Comparison of ENCODE assay signal across 16 mouse cellular contexts in genomic region chr6:113860023-113860734, GRCm38 (mm10).
A peak's percentile ranks its signal among the peaks of the same experiment; 100 is the strongest.
DNase-seq lines count a peak whose midpoint lies in the region; ATAC-seq and TF ChIP-seq lines count a peak whose summit lies in the region.
"Had no signal": no experiment of that assay in that cellular context is flagged by ENCODE, and none has a peak within 500 bp of the region (broad histone marks: within the 10 kb centered on the region; RNA-seq: fewer than 3 reads in every experiment).

No protein-coding gene starts in this region.

- H3K36me3 ChIP-seq in midbrain, embryonic 10.5 days, result no peaks in the 10 kb centered on the region
- H3K36me3 ChIP-seq in midbrain, postnatal 0 days (ENCODE audit: insufficient read depth, low read length), result no peaks in the 10 kb centered on the region
- no peaks in the 10 kb centered on the region for H3K36me3 ChIP-seq in forebrain, embryonic 12.5 days (replicated peaks)
- H3K36me3 ChIP-seq in hindbrain, embryonic 11.5 days (ENCODE audit: control insufficient read depth, insufficient read depth, low read length), result no peaks in the 10 kb centered on the region
- H3K36me3 ChIP-seq in midbrain, embryonic 16.5 days (ENCODE audit: control insufficient read depth, insufficient read depth, low read length), result no peaks in the 10 kb centered on the region
- H3K36me3 ChIP-seq: embryonic facial prominence, embryonic 12.5 days; limb, embryonic 12.5 days; liver, embryonic 15.5 days; neural tube, embryonic 12.5 days had no signal

- H3K4me2 ChIP-seq in midbrain, postnatal 0 days (ENCODE audit: low read depth, low read length, poor library complexity, severe bottlenecking), result no peak overlapping the region
- no peak overlapping the region for H3K4me2 ChIP-seq in forebrain, embryonic 12.5 days
- no peak overlapping the region for H3K4me2 ChIP-seq in hindbrain, embryonic 11.5 days (replicated peaks; ENCODE audit: low read depth, low read length)
- no peak overlapping the region for H3K4me2 ChIP-seq in midbrain, embryonic 16.5 days (ENCODE audit: low read length)
- H3K4me2 ChIP-seq: embryonic facial prominence, embryonic 12.5 days; limb, embryonic 12.5 days; liver, embryonic 15.5 days; neural tube, embryonic 12.5 days had no signal

- no peak overlapping the region for H3K4me3 ChIP-seq in midbrain, embryonic 10.5 days
- no peak overlapping the region for H3K4me3 ChIP-seq in midbrain, postnatal 0 days (ENCODE audit: low read depth, low read length)
- H3K4me3 ChIP-seq in forebrain, embryonic 12.5 days (replicated peaks), result no peak overlapping the region
- no peak overlapping the region for H3K4me3 ChIP-seq in hindbrain, embryonic 11.5 days (ENCODE audit: low read depth, low read length)
- no peak overlapping the region for H3K4me3 ChIP-seq in midbrain, embryonic 16.5 days (ENCODE audit: low read depth, low read length)
- H3K4me3 ChIP-seq: embryonic facial prominence, embryonic 12.5 days; limb, embryonic 12.5 days; liver, embryonic 15.5 days; neural tube, embryonic 12.5 days had no signal

- H3K27me3 ChIP-seq in midbrain, embryonic 10.5 days (ENCODE audit: low read depth, poor library complexity, severe bottlenecking), result no peaks in the 10 kb centered on the region
- H3K27me3 ChIP-seq in midbrain, postnatal 0 days (ENCODE audit: insufficient read depth, low read length), result no peaks in the 10 kb centered on the region
- no peaks in the 10 kb centered on the region for H3K27me3 ChIP-seq in forebrain, embryonic 12.5 days
- no peaks in the 10 kb centered on the region for H3K27me3 ChIP-seq in hindbrain, embryonic 11.5 days (ENCODE audit: control insufficient read depth, insufficient read depth, low read length)
- H3K27me3 ChIP-seq in midbrain, embryonic 16.5 days (ENCODE audit: control insufficient read depth, insufficient read depth, low read depth, low read length), result no peaks in the 10 kb centered on the region
- H3K27me3 ChIP-seq: embryonic facial prominence, embryonic 12.5 days; limb, embryonic 12.5 days; liver, embryonic 15.5 days; neural tube, embryonic 12.5 days had no signal

- no peak for ATAC-seq in midbrain, postnatal 0 days (ENCODE audit: low FRiP score)
- no peak for ATAC-seq in forebrain, embryonic 12.5 days (ENCODE audit: low FRiP score)
- ATAC-seq in hindbrain, embryonic 11.5 days (ENCODE audit: low FRiP score), result no peak; the same call in 1 of the 2 replicates
- no peak for ATAC-seq in midbrain, embryonic 16.5 days
- ATAC-seq: CD4-positive, CD25-positive, alpha-beta regulatory T cell, adult 4 months; inflammation-experienced regulatory T-cells, adult 6 months had no signal

- DNase-seq in midbrain, embryonic 10.5 days (ENCODE audit: low spot score), result no peak
- no peak for DNase-seq in midbrain, postnatal 0 days (ENCODE audit: low spot score)
- DNase-seq in hindbrain, embryonic 11.5 days (ENCODE audit: low spot score), result no peak
- DNase-seq in urinary bladder, adult 18-20 months (ENCODE audit: low spot score in 2 of 2), result no peak
- no peak for DNase-seq in adrenal gland, adult 18-20 months (ENCODE audit: low spot score in 2 of 2)
- DNase-seq: lung, postnatal 14 days; spleen, adult 18-20 months had no signal

- WGBS in midbrain, embryonic 10.5 days, result 77% methylated on average over 9 of the region's 9 CpGs
- WGBS in midbrain, postnatal 0 days, result 51% methylated on average over 9 of the region's 9 CpGs
- WGBS in forebrain, embryonic 12.5 days, result 68% methylated on average over 9 of the region's 9 CpGs
- WGBS in hindbrain, embryonic 11.5 days, result 68% methylated on average over 9 of the region's 9 CpGs
- WGBS in midbrain, embryonic 16.5 days, result 49% methylated on average over 9 of the region's 9 CpGs

- peak overlapping the region; percentile 59 for H3K27ac ChIP-seq in midbrain, embryonic 10.5 days (replicated peaks)
- no peak overlapping the region for H3K27ac ChIP-seq in midbrain, postnatal 0 days (ENCODE audit: low read depth, low read length)
- H3K27ac ChIP-seq in forebrain, embryonic 12.5 days, result peak overlapping the region; percentile 72
- H3K27ac ChIP-seq in hindbrain, embryonic 11.5 days (ENCODE audit: low read depth, low read length), result peak overlapping the region; percentile 34; the same call in 1 of the 2 replicates
- peak overlapping the region; percentile 45 for H3K27ac ChIP-seq in midbrain, embryonic 16.5 days (ENCODE audit: low read length)
- H3K27ac ChIP-seq: embryonic facial prominence, embryonic 12.5 days; kidney, postnatal 0 days; limb, embryonic 12.5 days; liver, embryonic 15.5 days; neural tube, embryonic 12.5 days had no signal

- H3K9ac ChIP-seq in midbrain, postnatal 0 days (replicated peaks; ENCODE audit: low read length, poor library complexity, severe bottlenecking), result no peak overlapping the region
- no peak overlapping the region for H3K9ac ChIP-seq in forebrain, embryonic 12.5 days
- H3K9ac ChIP-seq in hindbrain, embryonic 11.5 days (ENCODE audit: low read depth, low read length), result no peak overlapping the region
- no peak overlapping the region for H3K9ac ChIP-seq in midbrain, embryonic 16.5 days (ENCODE audit: low read depth, low read length)
- H3K9ac ChIP-seq: embryonic facial prominence, embryonic 12.5 days; limb, embryonic 12.5 days; liver, embryonic 15.5 days; neural tube, embryonic 12.5 days had no signal

- TF ChIP-seq CTCF in midbrain, postnatal 0 days (IDR thresholded peaks at IDR 0.05), result no peak

- no peaks in the 10 kb centered on the region for H3K9me3 ChIP-seq in midbrain, embryonic 10.5 days (replicated peaks)
- no peaks in the 10 kb centered on the region for H3K9me3 ChIP-seq in midbrain, postnatal 0 days (ENCODE audit: low read length)
- H3K9me3 ChIP-seq in forebrain, embryonic 12.5 days, result no peaks in the 10 kb centered on the region
- no peaks in the 10 kb centered on the region for H3K9me3 ChIP-seq in hindbrain, embryonic 11.5 days (ENCODE audit: control insufficient read depth, low read length)
- H3K9me3 ChIP-seq in midbrain, embryonic 16.5 days (replicated peaks; ENCODE audit: control insufficient read depth, low read length, poor library complexity, severe bottlenecking), result no peaks in the 10 kb centered on the region
- H3K9me3 ChIP-seq: embryonic facial prominence, embryonic 12.5 days; limb, embryonic 12.5 days; liver, embryonic 15.5 days; neural tube, embryonic 12.5 days had no signal

- peaks cover 6% of the 10 kb centered on the region for H3K4me1 ChIP-seq in midbrain, embryonic 10.5 days
- H3K4me1 ChIP-seq in midbrain, postnatal 0 days (ENCODE audit: insufficient read depth, low read length), result 0 out of 2 replicates have a peak, but pooled peaks cover 3% of the 10 kb centered on the region
- peaks cover 28% of the 10 kb centered on the region for H3K4me1 ChIP-seq in forebrain, embryonic 12.5 days
- no peaks in the 10 kb centered on the region for H3K4me1 ChIP-seq in hindbrain, embryonic 11.5 days (replicated peaks; ENCODE audit: control insufficient read depth, insufficient read depth, low read length)
- H3K4me1 ChIP-seq in midbrain, embryonic 16.5 days (ENCODE audit: control insufficient read depth, insufficient read depth, low read length), result peaks cover 14% of the 10 kb centered on the region; the same call in 1 of the 2 replicates
- H3K4me1 ChIP-seq: embryonic facial prominence, embryonic 12.5 days; limb, embryonic 12.5 days had no signal
